Mouse (Mus musculus) heart, adult 2 months (tissue): Measurements from ENCODE around the gene S100a3. TPM values are rescaled to one million over a fixed set of nuclear protein-coding genes. Genes with fewer than 3 reads are reported as not detected.

Experiments used
- DNase-seq, 2 experiments: peaks; one replicate each; pipeline ENCODE4 v3.0.0; 2021
- H3K27ac ChIP-seq: fragments of 200-600 bp; 2 replicates; pipeline ENCODE4 v1.8.1; 2022
- H3K27me3 ChIP-seq: fragments of 200-500 bp; 2 replicates; pipeline ENCODE4 v1.6.1; 2012; ENCODE audit warnings: mild to moderate bottlenecking, low read length, inconsistent platforms, mixed read lengths; ENCODE audit not compliant: control insufficient read depth, insufficient read depth
- H3K36me3 ChIP-seq: fragments of 200-500 bp; 2 replicates; pipeline ENCODE4 v1.6.1; 2012; ENCODE audit warnings: low read length, inconsistent platforms; ENCODE audit not compliant: control insufficient read depth, insufficient read depth
- H3K4me1 ChIP-seq: fragments of 200-500 bp; 2 replicates; pipeline ENCODE4 v1.6.1; 2011; ENCODE audit warnings: low read length; ENCODE audit not compliant: control insufficient read depth, insufficient read depth
- H3K4me3 ChIP-seq: fragments of 200-600 bp; 2 replicates; pipeline ENCODE4 v1.8.1; 2022
- H3K79me2 ChIP-seq: fragments of 200-500 bp; replicated peaks from 2 replicates; pipeline ENCODE4 v1.6.1; 2012; ENCODE audit warnings: mild to moderate bottlenecking, inconsistent platforms, low read length, moderate library complexity, mixed read lengths; ENCODE audit not compliant: control insufficient read depth, insufficient read depth
- H3K9ac ChIP-seq: fragments of 200-500 bp; 2 replicates; pipeline ENCODE4 v1.6.1; 2012; ENCODE audit warnings: low read depth, mild to moderate bottlenecking, control low read depth, inconsistent platforms, low read length, mixed read lengths
- CTCF ChIP-seq: fragments of 200-600 bp; IDR thresholded peaks from 2 replicates; pipeline ENCODE4 v1.8.1; 2022; ENCODE audit warnings: antibody characterized with exemption, mild to moderate bottlenecking, moderate library complexity
- EP300 ChIP-seq: fragments of 200-500 bp; IDR thresholded peaks from 2 replicates; pipeline ENCODE4 v1.6.1; 2011; ENCODE audit warnings: low read depth, low read length, control low read depth; ENCODE audit not compliant: insufficient read depth
- POLR2A ChIP-seq: fragments of 200-500 bp; IDR thresholded peaks from 2 replicates; pipeline ENCODE4 v1.6.1; 2011; ENCODE audit warnings: mild to moderate bottlenecking, low read depth, low read length, control low read depth; ENCODE audit not compliant: insufficient read depth
- WGBS: fragments of 180-500 bp; shearing (Covaris S2); methylation state at CpG from one replicate; pipeline ENCODE4 v1.1.7; 2018; 5-methylcytosine and 5-hydroxymethylcytosine counted together
- intact Hi-C: fragments of 180-260 bp; cut with DNase I; formaldehyde crosslinking; loops from one replicate; pipeline ENCODE4 v1.15.1; 2025
- polyA plus RNA-seq: library from polyadenylated mRNA; depleted of rRNA; stranded (reverse); fragments of >200 nt; gene quantifications from 2 replicates; pipeline ENCODE4 v1.2.3, GENCODE M21; 2012
- total RNA-seq, 2 experiments: library from RNA; stranded (reverse); gene quantifications; 2 replicates each; pipeline ENCODE4 v1.2.3; 2021

S100a3 gene
- total and polyA plus RNA-seq, 3 experiments: 0.37 TPM; not detected in 2

GRCm38 (mm10) chr3:90612728-90613291 lies 52.4 kb downstream of the S100a3 start, which contains the start of gene S100a6:
S100a6 (plus strand) TSS chr3:90612882.
- intact Hi-C loops: loop anchor here (10.0 kb wide), 1 partner anchor 198 kb away; no protein-coding TSS in a partner anchor
- Histone ChIP-seq H3K9ac (peak within 1 kb of the TSS; percentile 41), H3K36me3 (no peaks in the 10 kb centered on the region), H3K27me3 (no peaks in the 10 kb centered on the region), H3K4me1 (peaks cover 3% of the 10 kb centered on the region; the same call in 1 of the 2 replicates), H3K4me3 (peak within 1 kb of the TSS; percentile 47), H3K79me2 (no peaks in the 10 kb centered on the region), H3K27ac (peak within 1 kb of the TSS; percentile 64)
- TF ChIP-seq CTCF: peak; percentile 82
- 0 out of 2 replicates have a peak, but pooled peaks have one; percentile 26 for TF ChIP-seq EP300
- TF ChIP-seq POLR2A: peak; percentile 84
- DNase-seq: peak; percentile 81 to 84
- 1% methylated on average over 23 of the region's 23 CpGs for WGBS

GRCm38 (mm10) chr3:90613461-90614147 lies 53.2 kb downstream of the S100a3 start:
- peak overlapping the region; percentile 41 for H3K9ac ChIP-seq
- WGBS: 51% methylated on average over 7 of the region's 7 CpGs
- H3K27me3 ChIP-seq: no peaks in the 10 kb centered on the region
- H3K27ac ChIP-seq: peak overlapping the region; percentile 64
- no peaks in the 10 kb centered on the region for H3K36me3 ChIP-seq
- H3K79me2 ChIP-seq: no peaks in the 10 kb centered on the region
- peaks cover 3% of the 10 kb centered on the region; the same call in 1 of the 2 replicates for H3K4me1 ChIP-seq
- intact Hi-C loops: loop anchor here (10.0 kb wide), 1 partner anchor 199 kb away; no protein-coding TSS in a partner anchor
- no peak for DNase-seq
- TF ChIP-seq CTCF (no peak), EP300 (no peak), POLR2A (no peak)
- peak overlapping the region; percentile 47 for H3K4me3 ChIP-seq

DNA sequence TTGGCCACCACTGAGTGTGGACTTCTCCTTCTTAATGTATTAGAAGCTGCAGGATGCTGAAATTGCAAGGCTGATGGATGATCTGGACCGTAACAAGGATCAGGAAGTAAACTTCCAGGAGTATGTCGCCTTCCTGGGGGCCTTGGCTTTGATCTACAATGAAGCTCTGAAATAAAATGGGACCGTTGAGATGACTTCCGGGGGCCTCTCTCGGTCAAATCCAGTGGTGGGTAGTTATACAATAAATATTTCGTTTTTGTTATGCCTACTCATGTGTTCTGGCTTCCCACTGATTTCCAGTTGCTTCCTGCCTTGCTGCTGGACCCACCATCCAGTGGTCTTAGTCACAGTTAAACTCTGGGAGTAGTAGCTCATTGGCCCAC lies 53.8 kb downstream of the S100a3 start:
- Histone ChIP-seq H3K79me2 (no peaks in the 10 kb centered on the region), H3K36me3 (no peaks in the 10 kb centered on the region), H3K27ac (peak overlapping the region; percentile 64), H3K4me3 (peak overlapping the region; percentile 47), H3K4me1 (peaks cover 3% of the 10 kb centered on the region; the same call in 1 of the 2 replicates), H3K9ac (peak overlapping the region; percentile 41), H3K27me3 (no peaks in the 10 kb centered on the region)
- WGBS: 69% methylated on average over 6 of the region's 6 CpGs
- intact Hi-C loops: loop anchor here (10.0 kb wide), 1 partner anchor 199 kb away; no protein-coding TSS in a partner anchor
- TF ChIP-seq CTCF: no peak
- no peak for TF ChIP-seq EP300
- TF ChIP-seq POLR2A: no peak
- DNase-seq: no peak

- H3K9ac ChIP-seq: peak overlapping the region; percentile 10
- H3K4me1 ChIP-seq: peaks cover 3% of the 10 kb centered on the region; the same call in 1 of the 2 replicates
These were observed 54.4 kb downstream of the S100a3 start for GRCm38 (mm10) chr3:90614611-90615251.

GRCm38 (mm10) chr3:90615415-90615814 lies 55.0 kb downstream of the S100a3 start:
- Histone ChIP-seq H3K36me3 (no peaks in the 10 kb centered on the region), H3K4me3 (peak overlapping the region; percentile 5), H3K27me3 (no peaks in the 10 kb centered on the region), H3K27ac (peak overlapping the region; percentile 64), H3K79me2 (no peaks in the 10 kb centered on the region), H3K4me1 (peaks cover 3% of the 10 kb centered on the region; the same call in 1 of the 2 replicates), H3K9ac (no peak overlapping the region)
- TF ChIP-seq CTCF (peak; percentile 82), POLR2A (no peak), EP300 (peak; percentile 83; the same call in 1 of the 2 replicates)
- intact Hi-C loops: loop anchor here (1.0 to 10.0 kb wide), 3 partner anchors 30 to 201 kb away; partner anchors contain the start of gene Snapin
- DNase-seq: peak; percentile 77 to 83
- WGBS: 3% methylated on average over 7 of the region's 7 CpGs

More at GRCm38 (mm10) chr3:90614611-90615251, 54.4 kb downstream of the S100a3 start:
- Histone ChIP-seq H3K4me3 (peak overlapping the region; percentile 5), H3K79me2 (no peaks in the 10 kb centered on the region), H3K36me3 (no peaks in the 10 kb centered on the region), H3K27me3 (no peaks in the 10 kb centered on the region), H3K27ac (peak overlapping the region; percentile 64)
- WGBS: 68% methylated on average over 11 of the region's 11 CpGs
- TF ChIP-seq POLR2A (no peak), EP300 (no peak), CTCF (no peak)
- no peak for DNase-seq
- intact Hi-C loops: loop anchor here (1.0 to 10.0 kb wide), 3 partner anchors 29 to 200 kb away; partner anchors contain the start of gene Snapin
